Mouse (Mus musculus): ENCODE results near the gene Fam210b.
A peak's percentile ranks its signal among the peaks of the same experiment; 100 is the strongest.

Fam210b gene

DNA sequence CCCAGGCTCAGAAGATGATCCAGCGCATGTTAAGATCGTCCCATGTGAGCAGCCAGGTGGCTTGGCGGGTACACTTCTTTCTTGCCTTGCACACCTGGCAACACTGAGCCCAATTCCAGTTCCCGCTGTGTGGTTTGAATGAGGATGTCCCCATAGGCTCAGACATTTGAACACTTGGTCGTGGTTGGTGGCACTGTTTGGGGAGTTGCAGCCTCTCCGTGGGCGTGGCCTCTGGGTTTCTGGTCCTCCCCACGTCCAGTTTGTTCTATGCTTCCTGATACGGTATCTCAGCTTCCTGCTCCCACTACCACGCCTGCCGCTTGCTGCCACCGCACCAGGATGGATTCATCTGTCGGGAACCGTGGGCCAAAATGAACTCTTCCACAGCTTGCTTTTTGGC lies 4.4 kb downstream of the Fam210b start:
- no peak for DNase-seq (ENCODE audit: low read depth, low spot score)

DNA sequence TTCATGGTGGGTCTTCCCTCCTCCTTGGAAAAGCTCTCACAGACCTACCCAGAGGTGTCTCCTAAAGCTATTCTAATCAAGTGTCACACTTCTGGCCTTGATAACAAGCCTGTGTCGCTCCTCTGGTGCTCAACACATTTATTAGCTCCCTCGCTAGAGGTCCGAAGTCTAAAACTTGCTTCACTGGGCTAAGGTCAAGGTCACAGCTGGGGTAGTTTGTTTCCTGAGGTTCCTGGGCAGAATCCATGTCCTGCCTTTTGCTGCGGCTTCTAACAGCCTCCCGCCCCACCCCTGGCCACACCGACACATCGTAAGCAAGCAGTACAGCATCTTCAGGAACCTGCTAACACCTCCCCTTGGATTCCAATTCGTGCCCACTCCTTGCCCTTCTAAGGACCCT lies 5.4 kb downstream of the Fam210b start:
- no peak for DNase-seq (ENCODE audit: low read depth, low spot score)

DNA sequence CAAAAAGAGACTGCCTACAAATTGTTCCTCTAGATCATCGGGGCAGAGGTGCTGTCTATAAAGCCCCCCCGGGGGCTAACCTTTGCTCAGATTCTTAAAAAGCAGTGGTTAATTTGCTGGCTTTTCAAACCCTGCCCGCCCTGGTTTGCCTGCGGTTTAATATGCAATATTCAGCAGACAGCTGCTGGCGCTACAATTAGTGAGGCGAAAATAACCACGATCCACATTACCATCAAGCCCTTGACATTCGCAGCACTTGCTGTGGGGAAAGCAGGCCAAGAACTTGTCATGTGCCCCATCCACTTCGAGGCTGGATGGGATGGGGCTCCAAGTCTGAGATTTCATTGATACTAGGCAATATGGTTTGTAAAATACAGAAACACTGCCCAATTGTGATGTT lies 7.9 kb downstream of the Fam210b start:
- peak; percentile 61 for DNase-seq (ENCODE audit: low read depth, low spot score)

DNA sequence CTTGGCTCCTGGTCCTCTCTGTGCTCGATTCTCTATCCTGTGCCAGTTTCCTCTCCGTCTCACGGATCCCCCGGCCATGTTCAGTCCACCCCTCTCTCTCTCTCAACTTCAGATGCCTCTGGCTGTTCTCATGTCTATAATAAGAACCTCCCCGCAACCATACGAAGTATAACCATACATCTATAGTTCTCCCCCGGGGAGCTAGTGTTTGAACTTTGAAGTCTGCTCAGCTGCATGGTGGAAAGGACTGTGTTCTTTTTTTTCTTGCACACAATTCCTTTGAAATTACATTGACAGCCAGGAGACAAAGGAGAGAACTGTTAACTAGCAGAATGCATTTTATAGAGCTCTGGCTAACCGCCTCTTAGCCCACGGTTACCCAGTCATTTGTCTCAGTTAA lies 9.4 kb downstream of the Fam210b start:
- DNase-seq (ENCODE audit: low read depth, low spot score), result peak; percentile 36

DNA sequence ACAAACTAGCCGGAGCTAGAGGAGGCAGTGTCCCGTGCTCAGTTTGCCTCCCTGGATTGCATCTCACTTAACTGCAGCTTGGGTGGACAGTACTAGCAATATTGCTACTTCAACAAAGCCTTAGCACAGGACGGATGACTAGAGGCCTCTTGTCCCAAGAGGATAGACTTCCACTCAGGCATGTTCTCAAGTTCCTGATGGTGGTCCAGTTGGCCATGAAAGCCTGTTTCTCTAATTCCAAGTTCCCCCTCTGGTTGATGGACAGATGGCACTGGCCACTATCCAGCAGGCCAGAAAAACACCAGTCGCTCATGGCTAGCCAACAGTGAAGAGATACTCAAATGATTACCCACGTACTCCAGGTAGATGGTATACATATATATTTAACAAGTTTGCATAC lies 10.5 kb downstream of the Fam210b start:
- DNase-seq (ENCODE audit: low read depth, low spot score), result no peak

DNA sequence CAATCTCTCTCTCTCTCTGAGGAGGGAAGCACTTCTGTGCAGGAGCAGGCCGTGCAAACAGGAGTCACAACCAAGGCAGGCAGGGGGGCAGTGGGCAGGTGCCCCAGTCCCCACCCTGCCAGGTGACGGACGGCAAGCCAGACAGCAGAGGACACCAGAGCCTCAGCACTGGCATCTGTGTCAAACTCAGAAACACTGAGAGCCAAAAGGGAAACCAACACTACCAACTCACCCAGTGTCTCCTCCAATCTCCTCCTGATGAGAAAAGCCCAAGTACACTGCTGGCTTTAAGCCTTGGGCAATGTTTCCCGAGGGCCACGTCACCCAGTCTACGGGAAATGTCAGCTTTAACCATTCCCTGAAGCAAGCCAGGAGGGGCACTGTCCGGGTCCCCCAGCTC lies 17.8 kb downstream of the Fam210b start:
- no peak for DNase-seq (ENCODE audit: low read depth, low spot score)

DNA sequence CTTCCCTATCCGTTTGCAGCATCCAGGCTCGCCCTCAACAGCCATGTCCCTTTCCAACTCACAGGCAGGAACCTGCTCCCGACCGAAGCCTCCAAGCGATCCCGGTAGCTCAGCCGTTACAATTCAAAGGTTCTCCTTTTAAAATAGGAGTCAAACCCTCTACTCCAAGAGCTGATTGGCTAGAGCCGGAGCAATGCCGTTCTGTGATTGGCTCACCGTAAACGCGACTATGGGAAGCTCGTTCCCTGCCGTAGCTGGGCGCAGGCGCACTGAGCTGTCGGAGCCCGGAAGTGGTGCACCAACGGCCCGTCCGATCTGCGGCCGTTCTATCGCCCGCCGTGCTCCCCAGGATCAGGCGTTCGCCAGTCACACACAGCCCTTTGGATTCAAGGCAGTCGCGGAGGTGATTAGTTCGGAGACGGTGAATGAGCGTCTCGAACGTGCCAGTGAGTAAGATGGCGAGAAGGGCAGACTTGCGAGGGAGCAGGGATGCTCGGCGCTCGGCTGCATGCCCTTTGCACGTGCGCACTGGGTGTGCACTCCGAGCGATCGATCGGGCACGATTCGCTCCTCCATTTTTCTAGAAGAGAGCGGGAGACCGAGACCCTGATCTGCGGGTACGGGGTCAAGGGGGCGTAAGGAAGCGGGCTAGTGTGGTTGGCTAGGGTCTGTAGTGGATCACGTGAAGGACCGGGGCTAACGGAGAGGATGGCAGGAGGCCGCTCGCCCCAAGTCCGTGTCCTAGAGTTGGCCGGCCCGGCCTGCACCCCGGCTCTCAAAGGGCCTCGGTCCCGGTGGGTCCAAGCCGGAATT lies 25.3 kb downstream of the Fam210b start, which contains the start of the genes Aurka and Cstf1:
Gene Aurka, minus strand, starts transcription at position 125 of the 813 bp plus-strand sequence.
Gene Cstf1, plus strand, starts transcription at position 271 of the 813 bp plus-strand sequence.
- peak; percentile 99 for DNase-seq (ENCODE audit: low read depth, low spot score)

DNA sequence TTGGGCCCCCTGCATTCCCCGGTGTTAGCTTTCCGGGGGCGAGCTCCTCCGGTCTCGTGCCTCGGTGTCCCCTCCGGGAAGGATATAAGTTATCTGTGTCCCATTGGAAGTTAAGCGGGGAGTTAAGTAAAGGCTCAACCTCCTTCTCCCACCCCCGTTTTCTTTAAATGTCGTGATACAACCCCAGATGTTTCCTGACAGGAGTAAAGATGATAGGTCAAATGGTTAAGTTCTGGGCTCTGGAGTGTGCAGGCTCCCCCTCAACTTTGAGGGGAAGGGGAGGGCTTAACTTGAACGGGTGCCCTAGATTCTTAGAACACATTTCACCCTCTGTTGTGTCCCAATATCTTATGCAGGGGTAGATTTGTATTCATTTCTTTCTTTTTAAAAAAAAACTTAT lies 25.9 kb downstream of the Fam210b start:
- no peak for DNase-seq (ENCODE audit: low read depth, low spot score)

DNA sequence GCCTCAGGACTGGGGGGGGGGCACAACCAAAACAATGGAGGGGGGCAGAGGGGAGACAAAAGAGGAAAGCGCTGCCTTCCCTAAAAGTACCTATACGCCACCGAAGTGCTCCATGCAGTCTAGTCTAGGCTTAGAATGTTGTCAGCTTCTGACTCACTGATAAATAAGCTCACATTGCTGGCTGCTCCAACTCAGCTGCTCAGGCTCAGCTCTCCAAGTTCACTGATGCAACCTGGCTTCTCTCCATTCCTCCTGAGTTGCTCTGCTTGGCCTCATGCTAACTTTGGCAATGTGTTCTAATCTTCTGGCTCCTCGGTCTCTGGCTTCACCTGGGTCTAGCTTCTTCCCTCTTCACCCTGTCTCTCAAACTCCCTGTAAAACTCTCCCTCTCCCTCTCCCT lies 31.2 kb downstream of the Fam210b start:
- peak; percentile 45 for DNase-seq (ENCODE audit: low read depth, low spot score)

DNA sequence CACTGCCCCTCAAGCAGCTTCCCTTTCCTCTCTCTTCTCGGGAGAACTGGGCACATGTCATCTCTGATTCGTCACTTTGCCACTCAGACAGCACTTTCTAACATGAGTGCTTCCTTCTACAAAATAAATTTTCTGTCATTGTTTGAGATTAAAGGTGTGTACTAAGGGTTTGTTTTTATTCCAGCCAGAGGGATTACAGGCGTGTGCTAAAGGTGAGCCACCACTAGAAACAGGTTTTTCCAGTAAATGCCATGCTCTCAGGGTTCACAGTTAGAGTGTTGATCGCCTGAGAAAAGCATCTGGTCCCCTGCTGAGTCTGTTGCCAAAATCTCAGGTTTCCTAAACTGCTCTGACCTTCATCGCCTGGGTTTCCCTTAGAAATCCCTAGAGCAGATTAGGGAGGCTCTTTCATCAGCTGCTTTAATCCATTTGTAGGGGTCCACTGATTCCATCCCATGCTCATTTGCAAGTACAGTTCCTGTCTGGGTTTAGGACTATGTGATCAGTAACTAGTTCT lies 31.7 kb downstream of the Fam210b start:
- DNase-seq (ENCODE audit: low read depth, low spot score), result no peak

DNA sequence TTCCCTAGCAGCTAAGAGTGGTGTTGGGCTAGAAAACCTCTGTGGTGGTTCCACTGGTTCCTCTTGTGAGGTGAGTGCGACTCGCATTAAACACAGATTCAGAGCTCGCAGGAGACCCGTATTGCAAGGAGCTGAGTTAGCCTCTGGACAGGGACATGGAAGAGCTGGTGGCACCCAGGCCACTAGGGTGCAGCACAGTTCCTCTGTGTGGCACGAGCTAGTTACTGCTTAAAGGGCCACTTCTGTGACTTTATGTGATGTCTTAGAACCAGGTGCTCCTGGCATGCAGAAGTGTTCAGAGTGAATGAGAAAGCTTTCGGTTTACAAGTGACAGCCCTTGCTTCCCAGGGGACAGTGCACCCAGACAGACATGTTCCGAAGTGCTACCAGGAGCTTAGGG lies 33.0 kb downstream of the Fam210b start:
- DNase-seq (ENCODE audit: low read depth, low spot score), result peak; percentile 70

DNA sequence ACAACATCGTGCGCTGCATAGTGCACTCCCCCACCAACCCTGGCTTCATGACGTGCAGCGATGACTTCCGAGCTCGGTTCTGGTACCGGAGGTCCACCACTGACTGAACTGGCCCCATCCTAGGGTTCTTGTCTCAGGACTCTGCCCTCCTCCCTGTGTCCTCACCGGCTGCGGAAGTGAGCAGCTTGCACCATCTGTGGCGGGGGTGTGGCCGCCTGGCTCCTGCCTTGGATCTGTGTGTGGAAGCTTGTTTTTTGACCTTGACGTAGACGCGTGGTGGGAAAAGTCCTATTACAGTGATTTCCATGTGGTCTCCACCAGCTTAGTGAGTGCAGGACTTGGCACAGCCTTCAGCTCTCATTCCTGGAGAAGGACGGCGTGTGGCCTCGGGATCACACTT lies 35.1 kb downstream of the Fam210b start:
- no peak for DNase-seq (ENCODE audit: low read depth, low spot score)

DNA sequence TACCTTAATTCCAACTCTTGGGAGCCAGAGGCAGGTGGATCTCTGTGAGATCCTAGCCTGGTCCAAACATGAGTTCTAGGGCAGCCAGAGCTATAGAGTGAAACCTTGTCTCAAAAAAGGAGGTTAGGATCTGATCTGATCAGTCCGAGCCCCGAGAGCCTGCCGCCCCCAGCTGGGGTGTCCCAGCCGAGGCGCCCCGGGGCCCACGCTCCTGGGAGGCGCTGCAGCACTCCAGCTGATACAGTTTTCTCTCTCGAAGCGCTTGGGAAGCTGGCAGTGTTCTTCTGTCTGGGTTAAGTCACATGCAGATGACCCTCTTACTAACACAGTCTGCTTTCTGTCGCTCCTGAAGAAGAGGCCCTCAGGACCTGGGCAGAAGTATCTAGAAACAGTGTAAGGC lies 36.0 kb downstream of the Fam210b start:
- no peak for DNase-seq (ENCODE audit: low read depth, low spot score)

DNA sequence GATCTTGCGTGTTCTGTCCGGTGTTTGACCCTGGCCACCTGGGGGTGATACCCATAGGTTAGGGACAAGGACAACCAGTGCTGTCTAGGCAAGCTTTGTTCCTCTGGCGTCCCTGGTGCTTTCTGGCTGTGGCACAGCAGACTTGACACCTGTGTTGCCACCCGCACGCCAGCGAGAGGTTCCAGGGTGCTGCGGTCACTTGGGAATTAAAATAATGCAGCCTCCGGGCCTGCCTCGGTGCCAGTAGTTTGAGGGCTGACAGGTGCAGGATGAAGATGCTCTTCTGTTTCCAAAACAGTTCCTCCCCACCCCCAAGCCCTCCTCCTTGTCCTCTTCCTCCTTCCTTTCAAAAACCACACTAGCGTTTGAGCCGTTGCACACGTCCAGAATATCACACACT lies 36.5 kb downstream of the Fam210b start:
- no peak for DNase-seq (ENCODE audit: low read depth, low spot score)

DNA sequence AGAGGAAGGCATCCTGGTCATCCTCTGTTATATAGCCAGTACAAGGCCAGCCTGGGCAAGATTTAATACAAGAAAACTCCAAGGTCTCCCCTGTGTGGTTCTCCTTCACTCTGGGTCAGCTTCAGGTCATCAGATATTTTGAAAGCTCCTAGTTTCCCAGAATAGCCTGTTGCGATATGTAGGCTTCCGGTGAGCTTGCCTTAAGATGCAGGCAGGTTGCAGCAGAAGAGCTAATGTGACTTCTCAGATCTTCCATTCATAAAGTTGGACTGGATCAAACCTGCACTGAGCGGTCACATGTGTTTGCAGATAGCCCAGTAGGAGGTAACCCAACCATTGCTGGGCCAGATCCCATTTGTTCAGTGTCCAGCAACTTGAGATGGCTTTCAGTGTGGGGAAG lies 39.4 kb downstream of the Fam210b start:
- no peak for DNase-seq (ENCODE audit: low read depth, low spot score)

DNA sequence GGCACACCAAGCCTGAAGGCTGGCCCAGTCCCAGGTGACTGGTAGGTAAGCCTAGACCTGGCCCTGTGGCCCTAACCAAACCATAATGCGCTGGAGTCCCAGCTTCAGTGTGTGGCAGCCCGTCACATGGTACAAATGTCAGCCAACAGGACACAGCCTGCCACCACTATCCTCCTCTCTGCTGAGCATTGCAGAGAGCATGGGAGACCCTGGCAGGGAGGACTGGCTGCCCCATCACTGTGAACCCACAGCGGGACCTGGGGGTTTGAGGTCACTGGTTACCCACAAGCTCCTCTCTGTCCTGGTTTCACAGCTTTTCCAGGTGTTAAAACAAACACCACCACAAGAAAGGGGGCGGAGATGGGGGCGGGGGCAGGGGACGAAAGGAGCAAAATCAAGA lies 45.0 kb downstream of the Fam210b start:
- DNase-seq (ENCODE audit: low read depth, low spot score), result no peak

DNA sequence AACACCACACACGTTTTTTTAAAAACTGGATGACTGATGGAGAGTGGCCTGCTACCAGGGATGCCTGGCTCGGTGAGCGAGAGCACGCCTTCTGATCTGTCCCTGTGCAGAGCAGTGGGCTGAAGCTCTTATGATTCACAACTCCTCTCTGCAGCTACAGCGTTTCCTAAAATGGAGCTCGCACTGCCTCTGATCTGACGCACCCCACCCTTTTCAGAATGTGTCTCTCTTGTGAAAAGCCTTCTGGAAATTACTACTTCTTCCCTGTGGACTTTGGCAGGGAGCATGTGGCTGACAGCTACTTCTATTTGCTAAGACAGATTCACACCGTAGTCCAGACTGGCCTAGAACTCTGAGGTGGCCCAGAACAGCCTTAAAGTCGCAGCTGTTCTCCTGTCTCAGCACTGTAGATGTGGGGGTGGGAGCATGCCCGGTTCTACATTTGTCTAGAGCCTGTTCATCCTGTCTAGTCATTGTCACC lies 46.7 kb downstream of the Fam210b start:
- DNase-seq (ENCODE audit: low read depth, low spot score), result peak; percentile 91

DNA sequence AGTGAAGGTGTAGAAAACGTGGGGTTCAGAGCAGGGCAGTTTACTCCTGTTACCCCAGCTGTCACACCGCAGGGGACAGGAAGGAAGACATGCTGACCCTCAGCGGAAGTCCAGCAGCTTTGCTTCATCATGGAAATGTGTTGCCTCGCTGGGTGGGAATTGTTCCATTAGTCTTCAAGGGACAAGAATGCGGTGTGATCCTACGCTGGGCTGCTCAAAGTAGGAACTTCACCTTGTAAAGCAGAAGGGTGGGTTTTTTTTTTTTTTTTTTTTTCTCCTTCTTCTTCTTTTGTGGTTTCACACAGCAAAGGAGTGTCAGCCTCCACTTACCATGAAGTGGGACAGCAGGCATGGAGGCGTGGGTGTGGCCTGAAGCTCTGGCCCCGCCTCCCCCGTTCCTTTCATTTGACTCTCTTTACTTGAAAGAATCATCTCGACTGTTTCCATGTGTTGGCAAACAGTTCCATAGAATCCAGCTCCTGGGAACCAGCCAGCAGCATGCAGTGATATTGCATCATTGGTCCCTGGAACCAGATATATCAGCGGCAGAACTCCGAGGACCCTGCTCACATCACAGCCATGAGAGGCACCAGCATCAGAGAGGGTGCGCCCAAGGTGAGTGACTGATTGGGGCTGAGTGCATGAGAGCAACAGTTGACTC lies 48.2 kb downstream of the Fam210b start, which contains the start of gene Cass4:
Gene Cass4, plus strand, starts transcription at position 404 of the 661 bp plus-strand sequence.
- DNase-seq (ENCODE audit: low read depth, low spot score), result peak; percentile 9

DNA sequence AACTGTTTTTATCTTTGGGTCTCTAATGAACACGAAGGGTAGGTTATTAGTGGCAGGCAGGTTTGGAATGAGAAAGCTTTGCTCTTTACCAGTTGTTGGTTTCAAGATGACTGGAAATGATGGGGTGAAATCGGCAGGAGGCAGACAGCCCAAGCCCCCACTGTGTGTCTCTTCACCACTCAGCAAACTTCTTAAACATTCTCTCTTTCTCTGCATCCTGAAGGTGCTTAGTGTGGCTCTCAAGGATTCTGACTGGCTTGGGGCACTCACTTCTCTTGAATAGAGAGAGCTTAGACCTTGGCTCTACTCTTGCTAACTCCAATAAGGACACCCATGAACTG lies 48.7 kb downstream of the Fam210b start:
- no peak for DNase-seq (ENCODE audit: low read depth, low spot score)

DNA sequence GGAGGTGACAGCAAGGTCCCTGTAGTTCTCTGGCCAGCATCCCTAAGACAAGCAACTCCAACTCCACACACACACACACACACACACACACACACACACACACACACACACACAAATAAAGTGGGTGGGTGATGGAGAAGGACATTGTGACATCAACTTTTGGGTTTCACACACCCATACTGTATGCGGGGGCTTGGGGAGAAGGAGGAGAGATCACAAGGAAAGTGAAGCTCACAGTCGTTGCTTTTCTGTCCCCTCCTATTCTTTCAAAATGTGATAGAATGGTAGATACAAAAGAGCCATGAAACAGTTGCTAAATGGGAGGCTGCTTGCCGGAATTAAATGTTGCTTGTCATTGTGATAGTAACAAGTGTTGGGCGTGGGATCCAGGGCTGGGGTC lies 49.3 kb downstream of the Fam210b start:
- DNase-seq (ENCODE audit: low read depth, low spot score), result no peak

DNA sequence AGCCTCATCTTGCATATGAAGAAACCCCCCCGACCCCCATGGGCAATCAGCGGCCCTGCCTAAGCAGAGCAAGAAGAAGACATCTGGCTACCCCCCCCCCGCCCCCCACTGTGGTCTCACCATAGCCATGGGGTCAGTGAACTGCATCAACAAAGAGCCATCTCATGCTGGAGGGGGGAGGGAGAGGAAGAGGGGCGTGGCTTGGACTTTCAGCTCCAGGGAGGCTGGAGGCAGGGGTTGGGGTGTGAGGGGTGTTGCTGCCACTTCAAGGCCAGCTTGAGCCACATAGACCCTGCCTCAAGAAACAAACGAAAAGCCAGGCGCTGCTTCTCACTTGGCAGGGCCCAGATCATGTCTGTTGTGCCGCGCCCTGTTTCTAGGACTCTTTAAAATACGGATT lies 50.6 kb downstream of the Fam210b start:
- DNase-seq (ENCODE audit: low read depth, low spot score), result no peak

DNA sequence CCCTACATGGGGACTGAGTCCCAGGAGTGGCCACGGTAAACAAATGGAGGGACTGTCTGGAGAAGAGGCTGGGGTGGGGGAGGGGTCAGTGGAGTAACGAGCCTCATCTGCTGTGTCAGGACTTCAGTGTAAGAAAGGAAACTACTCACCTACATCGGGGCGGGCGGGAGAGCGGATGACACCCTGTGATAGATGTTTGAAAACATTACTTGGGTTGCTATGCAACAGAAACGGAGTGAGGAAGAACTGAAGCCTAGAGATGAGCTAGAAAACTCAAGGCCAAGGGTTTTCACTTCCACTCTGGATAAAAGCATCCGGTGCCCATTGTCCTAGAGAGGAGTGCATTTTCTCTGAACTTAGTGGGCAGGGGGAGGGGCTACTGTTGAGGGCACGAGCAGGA lies 54.5 kb downstream of the Fam210b start:
- DNase-seq (ENCODE audit: low read depth, low spot score), result no peak

Measured in brain, adult 2 months (tissue).